Mouse (Mus musculus) cerebellum, adult 8-10 months (tissue): ENCODE results near the gene Rreb1.

Experiments
- DNase-seq: peaks from one replicate; pipeline ENCODE4 v3.0.0; 2022

Gene Rreb1

DNA sequence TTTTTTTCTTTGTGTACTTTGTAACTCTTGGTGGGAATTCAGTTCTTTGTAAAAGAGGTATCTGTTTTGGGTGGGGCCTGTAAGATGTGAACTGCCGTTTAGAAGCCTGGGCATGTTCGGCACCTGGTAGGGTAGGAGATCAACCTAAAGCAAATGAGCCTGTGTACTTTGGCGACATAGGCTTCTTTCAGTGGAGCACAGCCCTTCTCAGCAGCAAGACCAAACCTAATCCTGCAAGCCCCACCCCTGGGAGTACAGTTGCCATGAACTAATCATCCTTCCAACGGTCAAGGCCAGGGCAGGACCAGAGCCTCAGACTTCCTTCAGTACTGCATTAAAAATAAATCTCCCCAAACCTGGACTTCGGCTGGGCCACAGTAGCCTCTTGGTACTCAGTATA is 101.4 kb downstream of the Rreb1 start:
- no peak for DNase-seq

DNA sequence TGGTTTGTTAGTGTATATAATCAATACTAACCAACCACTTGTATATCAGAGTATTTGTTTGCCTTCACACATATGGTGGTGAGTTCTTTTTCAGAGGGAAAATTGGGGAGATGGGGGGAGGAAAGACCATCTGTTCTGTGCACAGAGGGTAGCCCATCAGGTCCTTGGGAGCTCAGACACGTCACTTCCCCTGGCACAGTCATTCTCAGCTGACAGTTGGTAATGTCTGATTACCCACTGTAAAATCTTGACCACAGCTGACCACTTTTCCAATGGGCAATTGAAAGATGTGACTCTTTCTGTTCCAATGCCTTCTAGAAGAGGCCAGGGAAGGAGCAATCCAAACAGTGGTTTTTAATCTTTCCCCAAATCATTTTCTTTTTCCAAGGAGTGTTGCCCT is 101.8 kb downstream of the Rreb1 start:
- no peak for DNase-seq

DNA sequence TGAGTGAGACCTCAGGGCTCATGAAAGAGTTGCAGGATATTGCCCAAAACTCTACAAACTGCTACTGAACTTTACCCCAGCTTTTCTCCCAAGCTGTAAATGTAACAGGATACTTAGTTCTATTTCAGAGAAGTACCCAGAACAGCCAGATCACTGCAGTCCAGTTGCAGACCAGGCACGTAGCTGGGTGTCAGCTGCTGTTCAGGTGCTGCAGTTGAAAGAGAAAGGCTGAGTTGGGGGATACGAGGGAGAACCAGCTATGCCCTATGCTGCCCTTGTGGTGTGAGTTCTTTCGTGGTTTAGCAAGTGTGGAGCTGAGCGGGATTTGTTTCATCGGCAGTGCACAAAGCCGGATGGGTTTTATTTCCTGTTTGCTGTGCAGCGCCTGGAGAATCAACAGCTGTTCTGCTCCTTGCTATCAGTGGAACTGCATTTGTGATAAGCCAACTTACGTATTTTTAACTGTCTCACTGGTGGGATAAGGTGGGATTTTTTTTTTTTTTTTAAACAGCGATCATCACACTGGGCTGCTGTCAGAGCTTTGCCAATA is 102.5 kb downstream of the Rreb1 start:
- DNase-seq: no peak

DNA sequence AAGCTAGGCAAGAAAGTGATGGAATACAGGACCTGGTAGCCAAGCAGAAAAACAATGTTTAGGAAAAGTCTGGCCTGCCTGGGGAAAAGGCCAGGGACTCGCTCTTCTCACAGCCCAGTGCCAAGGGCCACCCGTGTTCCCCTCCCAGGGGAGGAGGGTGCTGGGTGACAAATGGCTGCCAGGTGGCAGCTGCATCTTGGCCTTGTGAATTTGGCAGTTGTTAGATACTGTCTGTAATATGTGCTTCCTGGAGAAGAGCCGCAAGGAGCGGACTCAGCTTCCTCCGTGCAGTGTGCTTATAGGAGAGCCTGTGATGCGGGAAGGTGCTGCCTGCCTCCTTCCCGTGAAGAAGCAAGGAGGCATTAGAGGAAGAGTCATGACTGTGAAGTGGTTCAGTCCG is 104.3 kb downstream of the Rreb1 start:
- no peak for DNase-seq

DNA sequence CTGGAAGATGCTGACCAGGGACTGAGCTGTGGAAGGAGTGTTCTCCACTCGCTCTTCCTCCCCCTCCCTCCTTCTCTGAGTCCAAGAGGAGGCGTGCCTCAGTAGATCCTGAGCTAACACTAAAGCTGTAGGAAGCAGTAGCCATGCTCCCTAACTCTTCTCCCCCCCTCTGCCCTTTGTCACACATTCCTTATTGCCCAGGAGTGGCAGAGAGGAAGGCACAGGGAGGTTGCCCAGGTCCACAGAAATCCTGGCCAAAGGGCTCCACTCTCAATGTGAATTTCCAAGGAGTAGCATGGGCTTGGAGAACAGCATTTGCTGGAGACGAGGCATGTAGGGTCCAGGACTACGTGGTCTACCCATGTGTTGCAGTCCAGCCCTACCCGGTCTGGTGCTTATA is 104.8 kb downstream of the Rreb1 start:
- DNase-seq: no peak

DNA sequence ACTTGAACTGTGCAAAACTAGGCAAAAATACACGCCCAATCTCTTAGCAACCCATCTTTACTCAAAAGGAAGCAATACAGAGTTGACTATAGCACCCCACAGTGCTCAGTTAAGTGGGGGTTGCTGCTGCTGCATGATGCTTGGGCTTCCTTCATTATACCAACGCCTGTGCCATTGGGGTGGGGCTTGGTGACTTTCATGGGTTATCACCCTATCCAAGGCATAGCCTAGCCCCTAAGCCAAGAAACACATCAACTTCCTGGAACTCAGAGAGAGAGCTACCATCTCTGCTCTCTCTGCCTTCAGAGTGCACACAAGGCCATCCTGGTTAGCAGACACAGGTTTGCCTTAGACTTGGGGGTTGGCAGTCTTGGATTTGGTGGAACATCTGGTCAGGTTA is 107.2 kb downstream of the Rreb1 start:
- DNase-seq: no peak

DNA sequence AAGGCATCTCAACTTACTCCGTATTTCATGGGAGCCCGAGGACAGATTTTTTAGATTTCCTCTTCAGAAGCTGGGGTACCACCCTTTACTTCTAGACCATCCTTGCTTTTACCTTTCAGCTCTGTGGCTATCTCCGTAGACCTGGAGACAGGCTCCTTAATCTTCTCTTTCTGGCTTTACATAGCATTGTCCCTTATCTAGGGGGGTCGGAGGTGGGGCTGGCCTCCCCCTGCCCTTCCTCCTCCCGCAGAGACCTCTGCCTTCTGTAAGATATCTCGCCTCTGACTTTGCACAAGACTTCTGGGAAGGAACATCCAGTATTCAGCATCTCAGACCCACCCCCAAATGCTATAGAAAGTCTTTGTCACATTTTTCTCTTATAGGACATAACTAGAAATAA is 107.8 kb downstream of the Rreb1 start:
- no peak for DNase-seq

DNA sequence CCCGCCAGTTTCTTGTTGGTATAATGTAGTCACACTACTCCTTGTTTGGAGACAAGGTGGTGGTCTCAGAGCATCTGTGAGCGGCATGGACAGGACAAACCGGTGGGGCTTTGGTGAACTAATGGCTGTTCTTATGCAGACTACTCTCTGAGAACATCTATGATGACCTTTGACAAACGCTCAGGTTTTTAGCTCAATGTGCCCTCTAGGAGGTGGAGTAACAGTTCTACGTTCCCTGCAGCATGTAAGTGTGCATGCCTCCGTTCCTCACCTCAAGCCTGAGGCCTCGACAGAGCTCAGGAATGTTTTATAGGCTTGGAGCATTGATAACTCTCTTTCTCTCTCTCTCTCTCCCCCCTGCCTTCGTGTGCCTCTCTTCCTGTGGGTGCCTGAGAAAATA is 116.6 kb downstream of the Rreb1 start:
- no peak for DNase-seq

DNA sequence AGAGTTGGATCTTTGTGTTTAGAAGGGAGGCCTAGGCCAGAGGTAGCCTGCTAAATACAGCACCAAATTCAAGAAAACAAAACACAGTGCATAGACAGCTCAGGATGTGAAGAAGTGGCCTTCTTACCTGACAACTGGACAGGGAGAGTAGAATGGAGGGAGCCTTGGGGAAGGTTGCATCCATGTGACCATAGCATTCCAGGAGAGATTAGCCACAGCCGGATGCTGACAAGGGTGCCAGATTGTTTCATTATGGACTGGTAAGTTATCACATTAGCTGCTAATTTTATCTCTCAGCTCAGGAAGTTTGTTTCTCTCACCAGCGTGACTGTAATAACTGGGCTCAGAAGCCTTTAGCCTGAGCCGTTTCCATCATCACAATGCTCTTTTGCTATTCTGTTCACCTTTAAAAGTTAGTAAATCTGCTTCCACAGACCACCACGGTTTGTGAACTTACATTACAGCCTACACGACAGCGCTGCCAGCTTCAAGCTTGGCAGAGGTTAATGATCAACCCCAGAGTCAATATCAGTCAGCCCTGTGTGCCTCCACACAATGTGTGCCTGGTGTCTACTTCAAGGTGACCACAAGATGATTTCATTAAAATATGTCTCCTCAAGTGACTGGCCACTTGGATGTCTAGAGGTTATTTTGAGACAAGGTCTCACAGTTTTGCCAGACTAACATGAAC is 117.5 kb downstream of the Rreb1 start:
- DNase-seq: no peak

DNA sequence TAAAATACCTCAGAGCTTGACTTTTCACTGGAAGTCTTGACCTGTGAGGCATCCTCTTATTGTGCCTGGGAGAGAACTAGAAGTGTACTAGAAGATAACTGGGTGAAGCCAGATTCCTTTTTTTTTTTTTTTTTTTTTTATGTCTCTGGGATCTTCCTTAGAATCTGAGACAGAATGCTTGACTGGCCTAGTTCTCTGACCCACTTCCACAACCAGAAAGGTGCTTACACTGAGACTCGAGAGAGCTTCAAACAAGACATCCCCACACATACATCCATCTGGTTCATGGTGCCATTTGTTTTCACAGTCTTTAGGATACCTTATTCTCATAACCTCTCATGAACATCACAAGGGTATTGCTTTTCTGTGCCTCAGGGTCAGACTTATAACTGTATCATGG is 118.2 kb downstream of the Rreb1 start:
- no peak for DNase-seq

DNA sequence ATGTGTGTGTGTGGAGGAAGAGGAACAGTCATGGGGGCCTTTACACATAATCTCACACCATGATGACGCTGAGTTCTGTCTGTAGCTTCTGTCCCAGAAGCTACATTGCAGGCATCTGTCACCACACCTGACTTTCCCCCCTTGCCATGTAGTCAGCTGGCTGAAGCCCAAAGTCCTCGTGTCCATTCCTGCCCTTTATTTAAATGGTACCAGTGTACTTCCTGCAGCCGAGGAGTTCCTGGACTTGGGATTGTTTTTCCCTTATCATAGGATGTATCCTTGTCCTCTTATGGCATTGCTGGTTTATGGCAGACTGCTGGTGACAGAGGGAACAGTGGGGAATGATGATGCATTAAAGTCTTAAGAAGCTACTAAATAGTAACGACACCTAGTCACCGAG is 120.6 kb downstream of the Rreb1 start:
- no peak for DNase-seq

DNA sequence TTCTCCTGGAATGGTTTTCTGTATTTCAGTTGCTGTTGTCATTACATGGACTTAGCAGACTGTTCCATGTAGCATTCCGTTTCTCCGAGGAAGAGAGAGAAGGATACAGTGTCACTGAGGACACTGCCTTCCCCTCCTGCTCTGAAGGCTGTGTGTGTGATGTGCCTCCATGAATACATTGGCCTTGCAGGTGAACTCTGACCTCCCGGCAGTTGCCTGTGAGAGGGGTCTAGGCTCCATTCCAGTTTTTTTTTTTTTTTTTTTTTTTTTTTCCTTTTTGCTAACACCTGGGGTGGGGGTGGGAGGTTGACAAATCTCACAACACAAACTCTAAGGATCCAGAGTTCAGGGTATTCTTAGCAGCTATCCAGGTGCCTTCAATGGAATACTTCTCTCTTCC is 124.8 kb downstream of the Rreb1 start:
- no peak for DNase-seq

DNA sequence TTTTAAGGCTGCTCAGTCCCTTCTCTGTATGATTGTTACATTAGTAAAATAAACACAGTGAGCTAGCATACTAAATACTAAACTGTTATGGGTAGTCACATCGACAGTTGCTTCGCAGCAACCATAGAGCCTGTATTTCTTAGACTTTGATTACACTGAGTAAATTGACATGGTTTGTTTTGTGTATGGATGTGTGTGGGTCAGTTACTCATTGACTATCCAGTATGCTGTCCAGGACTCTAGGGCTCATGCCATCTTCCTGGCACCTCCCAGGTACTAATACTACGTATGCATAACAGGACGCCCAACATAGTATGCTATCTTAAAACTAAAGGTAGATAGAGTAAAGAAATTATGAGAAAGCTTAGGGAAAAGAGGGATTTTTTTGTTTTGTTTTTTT is 125.3 kb downstream of the Rreb1 start:
- no peak for DNase-seq

DNA sequence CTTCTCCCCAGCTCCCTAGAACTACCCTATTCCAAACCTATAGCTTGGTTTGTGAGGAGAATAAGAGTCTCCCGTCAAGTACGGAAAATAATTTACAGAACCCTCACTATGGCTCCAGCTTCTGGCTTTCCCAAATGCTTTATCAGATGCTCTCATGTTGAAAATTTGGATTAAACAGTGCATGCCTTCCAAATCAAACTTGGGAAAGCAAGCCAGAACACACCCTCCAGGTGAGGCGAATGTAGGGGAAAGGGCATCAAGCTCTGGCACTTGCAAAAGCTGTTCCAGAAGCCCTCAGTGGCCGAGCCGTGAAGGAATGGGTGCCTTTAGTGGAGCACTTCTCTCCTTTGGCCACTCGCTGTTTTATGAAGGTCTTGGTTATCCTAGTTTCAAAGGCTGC is 126.2 kb downstream of the Rreb1 start:
- no peak for DNase-seq

DNA sequence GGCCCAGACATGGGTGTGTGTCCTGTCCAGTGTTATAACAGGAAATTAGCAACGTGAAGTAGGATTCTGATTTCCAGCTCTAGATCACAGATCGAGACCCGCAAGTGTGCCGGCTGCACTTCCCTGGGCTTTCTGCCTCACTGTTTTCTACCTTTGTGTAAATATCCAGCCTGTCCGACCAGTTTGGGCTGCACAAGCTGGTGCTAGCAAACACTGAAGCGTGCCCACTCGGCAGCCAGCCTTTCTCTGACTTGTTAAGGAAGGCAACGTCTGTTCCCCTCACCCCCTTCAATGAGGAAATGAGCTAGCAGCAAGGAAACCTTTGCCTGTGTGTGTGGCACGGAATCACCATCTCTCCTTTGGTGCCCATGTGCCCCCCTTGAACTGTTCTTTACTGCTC is 129.9 kb downstream of the Rreb1 start:
- DNase-seq: no peak

DNA sequence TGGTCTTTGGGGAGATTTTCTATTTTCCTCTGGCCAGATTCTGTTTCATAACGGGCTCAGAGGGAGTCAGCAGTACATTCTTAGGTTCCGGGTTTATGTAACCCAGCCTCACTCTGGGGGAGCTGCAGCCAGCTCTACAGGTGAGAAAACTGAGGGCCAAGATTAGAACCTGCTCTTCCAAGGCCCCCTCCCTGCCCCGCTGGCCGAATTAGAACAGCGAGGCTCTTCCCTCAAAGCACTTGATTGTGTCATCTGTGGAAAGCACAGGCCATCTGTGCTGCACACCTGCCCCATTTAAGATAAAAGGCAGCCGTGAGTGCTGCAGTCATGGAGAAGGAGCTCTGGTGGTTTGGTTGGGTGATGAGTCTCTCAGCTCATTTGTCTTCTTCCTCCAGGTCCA is 130.3 kb downstream of the Rreb1 start:
- peak; percentile 37 for DNase-seq

DNA sequence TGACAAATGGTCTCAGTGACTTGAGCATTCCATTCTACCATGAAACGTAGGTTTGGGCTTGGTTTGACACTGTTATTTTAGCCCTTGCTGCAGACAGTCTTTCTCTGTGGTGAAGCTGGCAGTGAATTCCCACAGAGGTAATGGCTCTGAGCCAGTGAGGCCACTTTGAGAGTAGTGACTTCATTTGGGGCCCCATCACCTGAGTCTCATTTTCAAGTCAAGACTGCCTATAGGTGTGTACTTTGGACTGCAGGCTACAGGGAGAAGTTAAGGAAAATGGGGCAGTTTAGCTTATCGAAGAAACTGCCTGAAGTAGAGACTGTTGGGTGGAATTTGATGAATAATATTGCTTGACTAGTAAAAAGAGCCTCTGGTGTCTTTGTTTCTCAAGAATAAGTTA is 131.0 kb downstream of the Rreb1 start:
- peak; percentile 5 for DNase-seq

DNA sequence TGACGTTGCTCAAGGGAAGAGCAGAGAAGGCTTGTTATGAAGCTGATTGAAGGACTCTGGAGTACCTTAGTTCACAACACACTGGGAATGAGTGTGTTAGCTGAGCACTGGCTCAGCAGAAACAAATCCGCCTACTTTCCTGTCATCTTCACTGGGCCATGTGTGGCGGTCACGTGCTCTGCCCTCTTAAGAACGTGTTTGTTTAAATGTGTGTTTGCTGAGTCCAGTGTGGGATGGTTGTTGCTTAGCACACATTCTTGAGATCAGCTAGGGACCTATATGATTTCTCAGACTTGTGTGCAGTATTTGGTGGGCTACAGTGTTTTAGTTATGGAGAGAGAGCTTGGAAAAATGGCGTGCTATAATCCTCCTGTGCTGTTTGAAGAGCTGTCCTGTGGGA is 133.8 kb downstream of the Rreb1 start:
- DNase-seq: no peak

DNA sequence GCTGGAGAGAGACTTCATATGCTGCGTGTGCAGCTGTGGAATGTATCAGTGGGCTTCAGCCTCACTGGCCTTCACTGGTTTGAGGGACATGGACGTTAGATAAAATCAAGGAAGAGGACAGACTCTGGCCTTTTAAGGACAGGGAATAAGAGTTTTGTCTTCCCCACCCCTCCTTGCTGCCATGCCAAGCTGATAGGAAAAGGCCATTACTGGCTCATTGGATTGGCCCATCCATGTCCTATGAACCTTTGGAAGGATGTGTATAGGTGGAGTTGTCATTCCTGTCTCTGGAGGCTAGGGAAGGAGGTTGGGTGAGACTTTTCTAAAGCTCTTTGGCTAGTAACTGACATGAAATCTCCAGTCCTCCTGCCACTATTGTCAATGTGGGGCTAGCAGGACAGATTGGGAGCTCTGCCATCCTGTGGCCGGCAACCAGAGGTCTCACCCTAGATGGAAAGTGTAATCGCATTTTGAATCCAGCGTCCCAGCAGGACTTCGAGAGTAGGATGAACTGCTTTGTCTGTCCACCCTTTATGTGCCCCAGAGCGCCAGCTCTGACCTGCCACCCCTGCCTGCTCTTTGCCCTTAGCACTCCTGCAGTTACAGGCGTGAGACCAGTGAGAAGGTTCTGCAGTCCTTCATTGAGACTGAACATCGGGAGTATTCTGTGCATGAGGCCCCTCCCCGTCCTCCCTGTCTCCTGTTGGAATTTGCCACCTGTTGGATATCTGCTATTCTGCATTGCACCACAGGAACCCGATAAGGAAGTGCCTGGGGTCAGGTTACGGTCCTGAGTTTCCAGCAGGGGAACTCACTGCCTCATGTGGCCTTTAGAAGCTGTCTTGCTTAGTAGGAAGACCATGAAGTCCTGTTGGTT is 134.6 kb downstream of the Rreb1 start:
- DNase-seq: no peak

DNA sequence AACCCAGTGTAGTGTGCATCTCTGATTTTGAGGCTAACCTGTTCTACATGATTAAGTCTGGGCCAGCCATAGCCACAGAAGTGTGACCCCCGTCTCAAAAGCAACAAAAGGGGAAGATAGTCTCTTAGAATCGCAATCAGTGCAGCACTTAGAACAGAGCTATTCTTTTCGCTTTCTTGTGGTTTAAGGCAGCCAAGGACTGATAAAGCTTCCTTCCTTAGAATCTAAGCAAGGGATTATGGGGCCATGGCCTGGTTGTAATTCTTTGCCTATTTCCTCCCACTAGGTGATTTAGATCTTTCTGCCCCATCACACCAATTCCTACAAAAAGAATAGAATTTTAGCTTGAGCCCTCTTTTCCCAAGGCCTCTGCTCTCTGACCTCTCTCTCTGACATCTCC is 135.8 kb downstream of the Rreb1 start:
- DNase-seq: no peak

DNA sequence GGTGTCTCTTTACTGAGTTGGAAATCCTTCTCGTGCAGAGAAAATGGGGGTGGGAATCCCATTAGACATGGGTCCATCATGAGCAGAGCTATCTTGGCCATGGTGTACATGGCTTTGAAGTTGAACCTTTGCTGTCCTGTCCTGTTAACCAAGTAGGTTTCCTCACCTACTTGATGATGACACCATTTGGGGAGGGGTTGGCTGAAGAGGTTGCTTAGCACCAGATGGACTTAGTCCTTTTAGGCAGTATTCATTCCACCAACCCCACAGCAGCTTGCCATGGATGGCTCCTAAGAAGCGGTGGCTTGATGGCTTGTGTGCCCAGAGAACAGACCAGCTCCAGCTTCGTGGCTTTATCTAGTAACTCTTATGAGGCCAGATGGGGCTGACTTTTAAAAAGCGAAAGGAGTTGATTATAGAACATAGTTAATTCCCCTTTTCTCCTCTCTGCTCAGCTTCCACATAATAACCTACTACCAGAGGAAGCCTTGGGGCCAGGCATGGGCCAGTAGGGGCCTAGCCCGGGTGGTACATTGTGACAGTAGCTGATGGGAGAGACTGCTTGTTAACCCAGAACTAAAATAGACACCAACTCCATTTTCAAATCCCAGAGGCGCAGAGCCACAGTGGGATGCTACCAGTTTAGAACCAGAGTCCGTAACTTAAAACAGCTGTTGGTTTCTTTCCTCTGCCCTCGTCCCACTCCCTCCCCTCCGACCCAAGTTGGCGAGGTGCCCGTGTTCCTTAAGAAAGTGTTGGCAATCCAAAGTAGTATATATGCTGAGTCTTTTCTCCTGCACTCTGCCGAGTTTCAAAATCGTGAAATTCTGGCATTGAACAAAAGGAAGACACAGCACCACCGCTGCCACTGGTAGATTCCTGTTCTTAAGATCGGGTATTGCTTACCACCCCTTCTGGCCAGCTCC is 140.4 kb downstream of the Rreb1 start:
- no peak for DNase-seq

DNA sequence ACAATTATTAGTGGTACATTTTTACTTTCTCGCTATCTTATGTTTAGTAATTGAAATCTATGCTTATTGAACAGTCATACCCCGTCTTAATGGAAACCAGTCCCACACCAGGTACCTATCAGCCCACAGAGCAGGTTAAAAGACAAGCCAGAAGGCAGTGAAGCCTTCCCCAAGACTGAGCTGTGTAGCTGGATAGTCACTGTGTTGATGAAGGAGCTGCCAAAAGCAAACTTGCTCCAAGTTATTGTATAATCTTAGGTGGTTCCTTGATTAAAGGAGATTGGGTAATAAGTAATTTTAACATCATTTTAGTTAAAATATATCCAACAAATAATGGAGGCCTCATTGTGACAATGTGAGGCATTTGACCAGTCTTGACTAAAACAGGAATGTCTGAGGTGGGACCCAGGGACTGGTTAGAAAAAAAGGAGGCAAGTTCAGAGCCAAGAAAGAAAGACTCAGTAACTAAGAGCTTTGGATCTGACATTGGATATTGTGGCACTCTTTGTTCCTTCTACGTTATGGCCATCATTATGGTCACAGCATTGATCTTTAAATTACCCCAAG is 141.6 kb downstream of the Rreb1 start:
- no peak for DNase-seq

DNA sequence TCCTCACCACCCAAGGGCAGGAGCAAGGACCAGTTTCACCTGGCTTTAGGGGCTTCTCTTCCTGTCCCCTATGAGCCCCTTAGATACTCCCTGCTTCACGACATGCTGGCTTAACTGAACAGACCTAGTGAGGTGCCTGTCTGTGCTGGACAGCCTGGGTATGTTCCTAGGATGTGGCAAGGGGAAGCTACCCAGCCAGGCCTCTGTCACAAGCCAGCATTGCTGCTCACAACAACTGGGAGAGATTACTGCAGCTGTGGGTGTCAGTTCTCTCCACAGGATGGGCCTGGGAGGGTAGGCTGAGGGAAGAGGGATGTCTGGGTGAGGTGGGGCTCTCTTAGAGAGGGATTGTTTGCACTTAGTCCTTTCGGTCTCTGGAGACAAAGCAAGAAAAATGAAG is 142.5 kb downstream of the Rreb1 start:
- no peak for DNase-seq
